Mouse (Mus musculus) heart, postnatal 0 days (tissue): ENCODE data around the gene Ssna1. TPM values are rescaled to one million over a fixed set of nuclear protein-coding genes. Genes with fewer than 3 reads are reported as not detected.
"Not testable (repeated sequence)": the region's sequence is repeated elsewhere in the genome, so short reads cannot be mapped to it uniquely, and the experiment has no call there.

ENCODE experiments used
- ATAC-seq: fragments of 200-750 bp; cut with Nextera tagmentation; 2 replicates; pipeline ENCODE4 v1.8.0; 2017; ENCODE audit warnings: low read depth, moderate number of reproducible peaks, moderate library complexity; ENCODE audit not compliant: insufficient read depth
- DNase-seq: peaks from one replicate; pipeline ENCODE4 v3.0.0-alpha.2; 2016; ENCODE audit warnings: low spot score
- H3K27ac ChIP-seq: fragments of 300-500 bp; sonication (generic); 2 replicates; pipeline ENCODE4 v1.5.1; 2014; ENCODE audit warnings: low read depth, mild to moderate bottlenecking
- H3K27me3 ChIP-seq: fragments of 300-500 bp; sonication (generic); 2 replicates; pipeline ENCODE4 v1.6.1; 2014; ENCODE audit warnings: low read length, mixed read lengths; ENCODE audit not compliant: control insufficient read depth, insufficient read depth
- H3K36me3 ChIP-seq: fragments of 300-500 bp; sonication (generic); replicated peaks from 2 replicates; pipeline ENCODE4 v1.6.1; 2014; ENCODE audit warnings: low read length, mixed read lengths; ENCODE audit not compliant: control insufficient read depth, insufficient read depth
- H3K4me1 ChIP-seq: fragments of 300-500 bp; sonication (generic); 2 replicates; pipeline ENCODE4 v1.6.1; 2014; ENCODE audit warnings: antibody characterized with exemption; ENCODE audit not compliant: control insufficient read depth, insufficient read depth
- H3K4me2 ChIP-seq: fragments of 300-500 bp; sonication (generic); 2 replicates; pipeline ENCODE4 v1.6.1; 2014; ENCODE audit warnings: low read depth, mild to moderate bottlenecking, low read length, moderate library complexity
- H3K4me3 ChIP-seq: fragments of 300-500 bp; sonication (generic); 2 replicates; pipeline ENCODE4 v1.5.1; 2014; ENCODE audit warnings: low read depth, low read length
- H3K9ac ChIP-seq: fragments of 300-500 bp; sonication (generic); replicated peaks from 2 replicates; pipeline ENCODE4 v1.6.1; 2014; ENCODE audit warnings: low read depth, low read length, mixed read lengths
- H3K9me3 ChIP-seq: fragments of 300-500 bp; sonication (generic); replicated peaks from 2 replicates; pipeline ENCODE4 v1.6.1; 2016; ENCODE audit warnings: low read length; ENCODE audit not compliant: control insufficient read depth
- CTCF ChIP-seq: IDR thresholded peaks from 2 replicates; pipeline ENCODE4 v1.5.1; 2016; ENCODE audit warnings: antibody characterized with exemption, control low read depth, low read depth
- EP300 ChIP-seq: IDR thresholded peaks from 2 replicates; pipeline ENCODE4 v1.6.1; 2016; ENCODE audit warnings: antibody characterized with exemption, low read depth
- WGBS: fragments of 180-500 bp; shearing (Covaris S2); extraction: QIAGEN DNeasy Blood & Tissue Kit; methylation state at CpG from one replicate; pipeline ENCODE4 v1.1.7; 2014; 5-methylcytosine and 5-hydroxymethylcytosine counted together
- polyA plus RNA-seq: library from polyadenylated mRNA; unstranded; fragments of >200 nt; fragmentation: Nextera tagmentation; extraction: Ambion mirVana; gene quantifications from 2 replicates; pipeline ENCODE4 v1.2.1, GENCODE M21; 2015
- total RNA-seq: library from RNA; depleted of rRNA; stranded (reverse); fragments of >200 nt; gene quantifications from 2 replicates; pipeline ENCODE4 v1.2.3, GENCODE M21; 2014; ENCODE audit warnings: low replicate concordance

Gene Ssna1
- total and polyA plus RNA-seq, 2 experiments from 2014 or later: 58.9 to 111 TPM

DNA sequence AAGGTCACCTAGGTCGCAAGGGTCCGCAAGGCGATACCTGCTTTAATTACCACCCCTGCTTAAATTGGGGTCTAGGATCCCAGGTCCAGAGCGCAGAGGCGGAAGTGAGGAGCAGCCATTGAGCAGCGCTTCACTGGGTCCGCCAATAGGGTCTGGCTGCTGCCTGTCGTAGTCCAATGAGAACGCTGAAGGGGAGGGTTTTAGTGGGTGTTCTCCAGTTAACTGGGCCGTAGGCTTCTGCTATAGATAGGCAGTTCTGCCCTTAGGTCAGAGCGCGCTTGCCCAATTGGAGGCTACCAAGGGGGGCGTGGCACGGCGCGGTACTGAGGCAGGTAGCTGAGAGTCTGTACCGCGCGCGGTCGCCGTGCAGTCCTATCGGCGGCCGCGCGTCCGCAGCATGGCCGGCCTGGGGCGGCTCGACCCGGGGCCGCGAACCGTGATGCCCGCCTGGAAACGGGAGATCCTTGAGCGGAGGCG is 9.9 kb downstream of the Ssna1 start, which contains the start of gene Tprn:
Tprn (plus strand) TSS at position 328 of the 477 bp plus-strand sequence.
- ATAC-seq: peak; percentile 98

DNA sequence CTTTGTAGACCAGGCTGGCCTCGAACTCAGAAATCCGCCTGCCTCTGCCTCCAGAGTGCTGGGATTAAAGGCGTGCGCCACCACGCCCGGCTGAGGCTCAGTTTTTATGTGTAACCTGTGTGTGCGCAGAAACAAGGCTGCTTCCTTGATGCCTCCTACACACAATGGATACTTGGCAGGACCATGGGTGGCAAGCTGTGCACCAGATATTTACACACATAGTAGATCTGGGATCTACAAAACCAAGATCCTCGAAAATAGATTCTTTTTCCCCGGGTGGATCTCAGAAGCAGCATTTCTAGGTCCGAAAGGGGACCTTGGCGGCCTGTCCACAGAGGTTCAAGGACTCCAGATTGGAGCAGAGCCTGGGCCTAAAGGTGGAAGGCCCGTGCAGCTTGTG is 10.4 kb downstream of the Ssna1 start:
- Histone ChIP-seq H3K27ac (peak overlapping the region; percentile 69), H3K4me3 (peak overlapping the region; percentile 60), H3K9ac (0 out of 2 replicates have a peak overlapping the region, but pooled peaks have one; percentile 41), H3K4me1 (peaks cover 22% of the 10 kb centered on the region), H3K27me3 (no peaks in the 10 kb centered on the region), H3K36me3 (no peaks in the 10 kb centered on the region), H3K9me3 (no peaks in the 10 kb centered on the region), H3K4me2 (peak overlapping the region; percentile 90)
- DNase-seq (no peak), ATAC-seq (peak; percentile 1; the same call in 1 of the 2 replicates)
- TF ChIP-seq CTCF: no peak
- 44% methylated on average over 11 of the region's 12 CpGs for WGBS

More for the DNA sequence above, 9.9 kb downstream of the Ssna1 start, which contains the start of gene Tprn:
- peak within 1 kb of the TSS; percentile 60 for H3K4me3 ChIP-seq
- TF ChIP-seq EP300 (no peak), CTCF (no peak)
- peak within 1 kb of the TSS; percentile 90 for H3K4me2 ChIP-seq
- no peaks in the 10 kb centered on the region for H3K9me3 ChIP-seq
- H3K27ac ChIP-seq: peak within 1 kb of the TSS; percentile 69
- peak within 1 kb of the TSS; percentile 41 for H3K9ac ChIP-seq
- H3K27me3 ChIP-seq: no peaks in the 10 kb centered on the region
- no peaks in the 10 kb centered on the region for H3K36me3 ChIP-seq
- under 1% methylated on average over 39 of the region's 39 CpGs for WGBS
- H3K4me1 ChIP-seq: peaks cover 27% of the 10 kb centered on the region
- DNase-seq: peak; percentile 97

DNA sequence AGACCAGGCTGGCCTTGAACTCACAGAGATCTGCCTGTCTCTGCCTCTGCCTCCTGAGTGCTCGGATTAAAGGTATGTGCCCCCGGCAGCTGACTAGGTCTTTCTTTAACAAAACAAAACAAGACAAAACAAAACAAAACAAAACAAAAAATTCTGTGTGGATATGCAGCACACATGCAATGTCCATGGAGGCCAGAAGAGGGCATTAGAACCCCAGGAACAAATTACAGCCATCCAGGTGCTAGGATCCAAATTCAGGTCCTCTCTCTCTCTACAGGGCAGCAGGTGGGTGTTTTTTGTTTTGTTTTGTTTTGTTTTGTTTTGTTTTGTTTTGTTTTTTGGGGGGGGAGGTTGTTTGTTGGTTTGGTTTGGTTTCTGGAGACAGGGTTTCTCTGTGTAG is 13.4 kb downstream of the Ssna1 start:
- Histone ChIP-seq H3K36me3 (no peaks in the 10 kb centered on the region), H3K4me2 (no peak overlapping the region), H3K9me3 (no peaks in the 10 kb centered on the region), H3K9ac (no peak overlapping the region), H3K4me3 (no peak overlapping the region), H3K27me3 (no peaks in the 10 kb centered on the region), H3K27ac (no peak overlapping the region), H3K4me1 (peaks cover 14% of the 10 kb centered on the region)
- ATAC-seq (no peak), DNase-seq (no peak)
- 60% methylated on average over 2 of the region's 2 CpGs for WGBS
- TF ChIP-seq CTCF (peak; percentile 41), EP300 (no peak)

DNA sequence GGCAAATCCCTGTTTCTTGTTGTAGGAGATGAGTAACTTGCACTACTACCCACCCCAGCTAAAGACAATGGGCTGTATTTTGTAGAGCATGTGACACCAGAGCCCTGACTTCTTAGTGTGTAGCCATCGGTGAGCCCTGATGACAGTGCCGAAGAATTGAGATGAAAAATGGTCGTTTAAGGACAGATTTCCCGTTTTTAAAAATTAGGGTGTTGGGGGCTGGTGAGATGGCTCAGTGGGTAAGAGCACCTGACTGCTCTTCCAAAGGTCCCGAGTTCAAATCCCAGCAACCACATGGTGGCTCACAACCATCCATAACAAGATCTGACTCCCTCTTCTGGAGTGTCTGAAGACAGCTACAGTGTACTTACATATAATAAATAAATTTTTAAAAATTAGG is 15.0 kb downstream of the Ssna1 start:
- H3K4me1 ChIP-seq, H3K9ac ChIP-seq, H3K4me3 ChIP-seq, ATAC-seq, DNase-seq, H3K4me2 ChIP-seq, H3K27me3 ChIP-seq, H3K27ac ChIP-seq, H3K9me3 ChIP-seq: not testable (repeated sequence)
- 0 out of 2 replicates have a peak, but pooled peaks cover 11% of the 10 kb centered on the region for H3K36me3 ChIP-seq
- 81% methylated on average over 5 of the region's 5 CpGs for WGBS

DNA sequence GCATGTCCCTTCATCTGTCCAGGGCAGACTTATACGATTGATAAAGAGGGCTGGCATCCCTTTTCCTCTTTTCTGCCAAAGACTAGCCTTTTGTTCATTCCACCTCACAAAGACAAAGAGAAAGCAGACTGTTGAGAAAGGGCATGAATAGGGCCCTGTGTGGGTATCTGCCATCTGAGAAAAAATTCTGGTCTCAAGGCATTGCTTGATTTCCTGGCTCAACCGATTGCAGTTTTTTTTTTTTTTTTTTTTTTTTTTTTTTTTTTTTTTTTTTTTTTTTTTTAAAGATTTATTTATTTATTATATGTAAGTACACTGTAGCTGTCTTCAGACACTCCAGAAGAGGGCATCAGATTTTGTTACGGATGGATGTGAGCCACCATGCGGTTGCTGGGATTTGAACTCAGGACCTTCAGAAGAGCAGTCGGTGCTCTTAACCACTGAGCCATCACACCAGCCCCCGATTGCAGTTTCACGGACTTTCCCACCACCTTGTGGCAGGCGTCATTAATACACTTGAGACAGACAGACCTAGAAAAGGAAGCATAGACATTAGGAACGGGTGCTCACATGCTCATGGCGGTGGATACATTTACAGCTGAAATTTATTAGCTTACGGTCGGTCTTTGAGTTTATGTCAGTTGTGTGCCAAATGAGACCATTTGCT is 15.7 kb downstream of the Ssna1 start:
- not testable (repeated sequence) for H3K27me3 ChIP-seq, H3K4me1 ChIP-seq, H3K27ac ChIP-seq, ATAC-seq, H3K9me3 ChIP-seq, DNase-seq
- peak overlapping the region; percentile 93 for H3K4me2 ChIP-seq
- peaks cover 18% of the 10 kb centered on the region for H3K36me3 ChIP-seq
- TF ChIP-seq CTCF: peak; percentile 17; the same call in 1 of the 2 replicates
- H3K4me3 ChIP-seq: peak overlapping the region; percentile 93
- 54% methylated on average over 10 of the region's 12 CpGs for WGBS
- peak overlapping the region; percentile 89; the same call in 1 of the 2 replicates for H3K9ac ChIP-seq
